Mouse (Mus musculus) neural tube, embryonic 11.5 days (tissue): Measurements from ENCODE around the gene Otog. TPM values are rescaled to one million over a fixed set of nuclear protein-coding genes. Genes with fewer than 3 reads are reported as not detected.

ENCODE experiments used
- ATAC-seq: fragments of 200-750 bp; cut with Nextera tagmentation; 2 replicates; pipeline ENCODE4 v1.8.0; 2017; ENCODE audit warnings: moderate number of reproducible peaks, mild to moderate bottlenecking, moderate TSS enrichment, moderate library complexity; ENCODE audit not compliant: insufficient read depth, low FRiP score, low TSS enrichment
- DNase-seq: peaks from one replicate; pipeline ENCODE4 v3.0.0-alpha.2; 2015; ENCODE audit warnings: low spot score
- H3K27ac ChIP-seq: fragments of 300-500 bp; sonication (generic); 2 replicates; pipeline ENCODE4 v1.5.1; 2014; ENCODE audit warnings: low read depth, mild to moderate bottlenecking, low read length
- H3K27me3 ChIP-seq: fragments of 300-500 bp; sonication (generic); 2 replicates; pipeline ENCODE4 v1.6.1; 2014; ENCODE audit warnings: mild to moderate bottlenecking, low read length, mixed read lengths; ENCODE audit not compliant: control insufficient read depth, insufficient read depth
- H3K36me3 ChIP-seq: fragments of 300-500 bp; sonication (generic); 2 replicates; pipeline ENCODE4 v1.6.1; 2014; ENCODE audit warnings: mild to moderate bottlenecking, low read length, moderate library complexity, mixed read lengths; ENCODE audit not compliant: control insufficient read depth, insufficient read depth
- H3K4me1 ChIP-seq: fragments of 300-500 bp; sonication (generic); 2 replicates; pipeline ENCODE4 v1.6.1; 2014; ENCODE audit warnings: low read length, mixed read lengths; ENCODE audit not compliant: control insufficient read depth, insufficient read depth
- H3K4me2 ChIP-seq: fragments of 300-500 bp; sonication (generic); 2 replicates; pipeline ENCODE4 v1.6.1; 2014; ENCODE audit warnings: low read depth, mild to moderate bottlenecking, moderate library complexity
- H3K4me3 ChIP-seq: fragments of 300-500 bp; sonication (generic); 2 replicates; pipeline ENCODE4 v1.5.1; 2014; ENCODE audit warnings: low read depth, low read length
- H3K9ac ChIP-seq: fragments of 300-500 bp; sonication (generic); 2 replicates; pipeline ENCODE4 v1.6.1; 2014; ENCODE audit warnings: mild to moderate bottlenecking, low read length
- H3K9me3 ChIP-seq: fragments of 300-500 bp; sonication (generic); 2 replicates; pipeline ENCODE4 v1.6.1; 2016; ENCODE audit warnings: low read length; ENCODE audit not compliant: control insufficient read depth
- WGBS: fragments of 180-500 bp; shearing (Covaris S2); extraction: QIAGEN DNeasy Blood & Tissue Kit; methylation state at CpG from one replicate; pipeline ENCODE4 v1.1.7; 2014; 5-methylcytosine and 5-hydroxymethylcytosine counted together
- polyA plus RNA-seq: library from polyadenylated mRNA; unstranded; fragments of >200 nt; fragmentation: Nextera tagmentation; extraction: Ambion mirVana; gene quantifications from 2 replicates; pipeline ENCODE4 v1.2.1, GENCODE M21; 2014

The Otog gene
- polyA plus RNA-seq, 1 experiment from 2014 or later, result not detected

DNA sequence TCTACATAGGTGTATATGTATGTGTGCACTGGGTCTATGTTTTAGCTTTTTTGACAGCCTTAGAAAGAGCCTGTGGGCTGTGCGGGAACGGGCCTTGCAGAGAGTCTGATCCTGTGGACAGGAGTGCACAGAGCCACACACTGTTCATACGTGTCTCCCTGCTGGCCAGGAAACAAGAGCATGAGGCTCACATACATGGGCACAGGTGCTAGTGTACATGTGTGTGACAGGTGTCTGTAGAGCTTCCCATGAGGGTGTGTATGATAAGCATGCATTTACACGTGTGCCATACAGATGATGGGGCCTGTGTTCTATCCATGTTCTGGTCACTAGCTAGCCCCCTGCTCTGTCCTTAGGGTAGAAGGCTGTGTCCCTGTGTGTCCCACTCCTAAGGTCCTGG is 45.6 kb downstream of the Otog start:
- no peak for DNase-seq
- no peak for ATAC-seq

GRCm38 (mm10) chr7:46287051-46287450 is 46.3 kb downstream of the Otog start:
- H3K9me3 ChIP-seq, result no peaks in the 10 kb centered on the region

More for the DNA sequence above, 45.6 kb downstream of the Otog start:
- no peak overlapping the region for H3K4me3 ChIP-seq
- H3K4me1 ChIP-seq, result no peaks in the 10 kb centered on the region
- H3K36me3 ChIP-seq, result no peaks in the 10 kb centered on the region
- no peak overlapping the region for H3K27ac ChIP-seq
- no peaks in the 10 kb centered on the region for H3K27me3 ChIP-seq
- H3K9ac ChIP-seq, result no peak overlapping the region
- H3K9me3 ChIP-seq, result no peaks in the 10 kb centered on the region
- H3K4me2 ChIP-seq, result no peak overlapping the region
- WGBS, result 88% methylated on average over 4 of the region's 4 CpGs

GRCm38 (mm10) chr7:46296330-46296729 is 55.5 kb downstream of the Otog start:
- ATAC-seq, result no peak

More at GRCm38 (mm10) chr7:46287051-46287450, 46.3 kb downstream of the Otog start:
- no peaks in the 10 kb centered on the region for H3K4me1 ChIP-seq
- no peak overlapping the region for H3K27ac ChIP-seq
- H3K4me2 ChIP-seq, result no peak overlapping the region
- no peaks in the 10 kb centered on the region for H3K27me3 ChIP-seq
- no peaks in the 10 kb centered on the region for H3K36me3 ChIP-seq
- DNase-seq (no peak), ATAC-seq (no peak)
- no peak overlapping the region for H3K4me3 ChIP-seq
- WGBS, result 29% methylated on average over 8 of the region's 8 CpGs
- no peak overlapping the region for H3K9ac ChIP-seq

GRCm38 (mm10) chr7:46301031-46301632 is 60.3 kb downstream of the Otog start:
- WGBS, result 84% methylated on average over 12 of the region's 12 CpGs
- no peak overlapping the region for H3K27ac ChIP-seq
- H3K4me1 ChIP-seq, result no peaks in the 10 kb centered on the region
- H3K4me3 ChIP-seq, result no peak overlapping the region
- no peak for DNase-seq
- ATAC-seq, result no peak
- H3K36me3 ChIP-seq, result no peaks in the 10 kb centered on the region
- H3K27me3 ChIP-seq, result no peaks in the 10 kb centered on the region
- H3K9me3 ChIP-seq, result no peaks in the 10 kb centered on the region
- H3K4me2 ChIP-seq, result no peak overlapping the region
- H3K9ac ChIP-seq, result no peak overlapping the region

More at GRCm38 (mm10) chr7:46296330-46296729, 55.5 kb downstream of the Otog start:
- Histone ChIP-seq H3K4me1 (no peaks in the 10 kb centered on the region), H3K9ac (no peak overlapping the region), H3K9me3 (no peaks in the 10 kb centered on the region), H3K4me3 (no peak overlapping the region), H3K4me2 (no peak overlapping the region), H3K27me3 (no peaks in the 10 kb centered on the region), H3K36me3 (no peaks in the 10 kb centered on the region), H3K27ac (no peak overlapping the region)
- no peak for DNase-seq
- 26% methylated on average over 6 of the region's 6 CpGs for WGBS

DNA sequence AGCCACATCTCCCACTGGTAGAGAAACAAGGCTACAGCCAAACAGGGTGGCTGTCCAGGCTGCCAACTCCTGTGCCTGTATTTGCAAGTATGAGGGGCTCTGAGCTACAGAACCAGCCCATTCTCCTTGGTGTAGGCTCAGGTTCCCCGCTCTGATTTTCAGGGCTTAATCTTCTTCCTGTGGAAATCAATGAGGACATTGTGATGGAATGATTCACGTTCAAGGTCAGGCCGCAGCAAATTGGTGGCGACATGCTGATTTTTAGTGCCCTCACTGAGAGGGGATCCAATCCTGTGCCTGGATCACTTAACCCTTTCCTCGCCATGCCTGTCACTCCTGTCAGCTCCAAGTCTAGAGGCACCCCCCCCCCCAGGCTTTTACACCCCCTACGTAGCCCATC is 72.7 kb downstream of the Otog start:
- Histone ChIP-seq H3K4me3 (no peak overlapping the region), H3K9me3 (no peaks in the 10 kb centered on the region), H3K27ac (no peak overlapping the region), H3K27me3 (no peaks in the 10 kb centered on the region), H3K36me3 (no peaks in the 10 kb centered on the region), H3K4me1 (no peaks in the 10 kb centered on the region), H3K9ac (no peak overlapping the region), H3K4me2 (no peak overlapping the region)
- DNase-seq (no peak), ATAC-seq (no peak)
- WGBS, result 32% methylated on average over 6 of the region's 6 CpGs

DNA sequence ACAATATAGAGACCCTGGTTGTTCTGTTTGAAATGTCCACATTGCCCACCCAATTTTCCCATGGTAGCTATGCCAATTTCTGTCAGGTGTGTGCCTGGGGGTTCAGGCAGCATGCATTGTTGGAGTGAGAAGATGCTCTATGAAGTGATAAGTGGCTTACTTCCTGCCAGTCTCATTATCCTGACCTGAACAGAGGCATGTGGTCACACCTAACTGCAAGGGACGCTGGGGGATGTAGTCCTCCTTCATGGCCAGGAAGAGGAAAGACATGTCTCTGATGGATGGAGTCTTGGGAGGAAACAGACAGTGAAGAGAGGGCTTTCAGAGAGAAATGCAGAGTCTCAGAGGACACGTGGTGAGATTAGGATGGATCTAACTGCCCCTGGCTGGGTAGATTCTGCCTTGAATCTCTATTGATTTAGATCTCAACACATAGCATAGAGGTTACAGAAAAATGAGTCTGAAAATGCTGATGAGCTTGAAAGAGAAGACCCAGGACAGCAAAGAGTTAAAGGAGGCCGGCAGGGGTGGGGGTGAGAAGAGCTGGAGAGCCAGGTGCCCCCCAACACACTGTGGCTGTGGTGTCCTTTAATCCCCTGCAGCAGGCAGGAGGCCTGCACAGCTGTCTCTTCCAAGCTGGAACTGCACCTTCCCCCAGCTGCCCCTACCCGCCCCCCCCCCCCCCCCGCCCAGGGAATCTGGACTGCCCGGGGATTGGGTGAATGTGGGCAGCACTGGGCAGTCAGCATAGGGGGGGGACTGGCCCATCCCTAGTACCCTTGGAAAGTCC is 73.6 kb downstream of the Otog start:
- ATAC-seq, result no peak
- WGBS, result 44% methylated on average over 6 of the region's 6 CpGs

GRCm38 (mm10) chr7:46315692-46316091 is 74.9 kb downstream of the Otog start:
- H3K4me3 ChIP-seq, result no peak overlapping the region
- ATAC-seq, result no peak
- H3K27me3 ChIP-seq, result no peaks in the 10 kb centered on the region
- no peak for DNase-seq
- H3K4me1 ChIP-seq, result no peaks in the 10 kb centered on the region
- H3K36me3 ChIP-seq, result no peaks in the 10 kb centered on the region
- no peaks in the 10 kb centered on the region for H3K9me3 ChIP-seq
- WGBS, result 72% methylated on average over 4 of the region's 4 CpGs
- no peak overlapping the region for H3K27ac ChIP-seq
- no peak overlapping the region for H3K9ac ChIP-seq
- no peak overlapping the region for H3K4me2 ChIP-seq

More for the DNA sequence above, 73.6 kb downstream of the Otog start:
- no peak overlapping the region for H3K4me3 ChIP-seq
- H3K27ac ChIP-seq, result no peak overlapping the region
- H3K4me2 ChIP-seq, result no peak overlapping the region
- no peaks in the 10 kb centered on the region for H3K27me3 ChIP-seq
- H3K9me3 ChIP-seq, result no peaks in the 10 kb centered on the region
- no peaks in the 10 kb centered on the region for H3K36me3 ChIP-seq
- H3K9ac ChIP-seq, result no peak overlapping the region
- no peak for DNase-seq
- no peaks in the 10 kb centered on the region for H3K4me1 ChIP-seq

DNA sequence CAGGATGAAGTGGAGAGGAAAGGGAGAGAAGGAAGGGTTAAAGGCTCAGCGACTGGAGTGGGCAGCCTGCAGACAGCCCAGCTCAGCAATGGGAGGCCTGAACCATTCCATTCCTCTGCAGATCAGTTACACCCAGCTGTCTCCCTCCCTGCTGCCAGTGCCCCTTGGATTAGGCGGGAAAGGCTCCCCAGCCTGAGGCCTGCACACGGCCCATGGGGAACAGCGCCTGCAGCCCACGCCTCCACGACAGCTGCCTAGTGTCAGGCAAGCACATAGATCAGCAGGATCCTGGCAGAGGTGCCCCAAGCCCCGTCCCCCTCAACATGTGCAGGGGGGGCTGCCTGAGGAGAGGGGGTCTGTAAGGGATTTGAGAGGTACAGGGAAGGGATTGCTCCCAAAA is 76.2 kb downstream of the Otog start:
- Histone ChIP-seq H3K9me3 (no peaks in the 10 kb centered on the region), H3K4me2 (no peak overlapping the region), H3K36me3 (no peaks in the 10 kb centered on the region), H3K4me1 (no peaks in the 10 kb centered on the region), H3K9ac (no peak overlapping the region), H3K27me3 (no peaks in the 10 kb centered on the region), H3K27ac (no peak overlapping the region), H3K4me3 (no peak overlapping the region)
- DNase-seq, result peak; percentile 39
- 27% methylated on average over 7 of the region's 7 CpGs for WGBS
- ATAC-seq, result no peak

GRCm38 (mm10) chr7:46321242-46321641 is 80.5 kb downstream of the Otog start:
- no peaks in the 10 kb centered on the region for H3K9me3 ChIP-seq
- ATAC-seq, result no peak
- H3K4me2 ChIP-seq, result no peak overlapping the region
- DNase-seq, result no peak
- H3K4me3 ChIP-seq, result no peak overlapping the region
- no peaks in the 10 kb centered on the region for H3K36me3 ChIP-seq
- no peak overlapping the region for H3K9ac ChIP-seq
- no peaks in the 10 kb centered on the region for H3K4me1 ChIP-seq
- WGBS, result 90% methylated on average over 3 of the region's 3 CpGs
- H3K27me3 ChIP-seq, result no peaks in the 10 kb centered on the region
- H3K27ac ChIP-seq, result no peak overlapping the region
